Mouse (Mus musculus): ENCODE measurements around the gene Gpr37l1.

- TF ChIP-seq CTCF (IDR thresholded peaks at IDR 0.05), result no peak
- no peak for TF ChIP-seq POLR2A (IDR thresholded peaks at IDR 0.05; ENCODE audit: insufficient read depth, low read depth, low read length)
Observed at GRCm38 (mm10) chr1:135175176-135175575, 7.7 kb upstream of the Gpr37l1 start.

All from heart, adult 2 months (tissue).